Mouse (Mus musculus): ENCODE measurements around the gene Zfp616. TPM values are rescaled to one million over a fixed set of nuclear protein-coding genes. Genes with fewer than 3 reads are reported as not detected.

Zfp616 gene
- polyA plus RNA-seq, 1 experiment from 2014 or later = not detected

DNA sequence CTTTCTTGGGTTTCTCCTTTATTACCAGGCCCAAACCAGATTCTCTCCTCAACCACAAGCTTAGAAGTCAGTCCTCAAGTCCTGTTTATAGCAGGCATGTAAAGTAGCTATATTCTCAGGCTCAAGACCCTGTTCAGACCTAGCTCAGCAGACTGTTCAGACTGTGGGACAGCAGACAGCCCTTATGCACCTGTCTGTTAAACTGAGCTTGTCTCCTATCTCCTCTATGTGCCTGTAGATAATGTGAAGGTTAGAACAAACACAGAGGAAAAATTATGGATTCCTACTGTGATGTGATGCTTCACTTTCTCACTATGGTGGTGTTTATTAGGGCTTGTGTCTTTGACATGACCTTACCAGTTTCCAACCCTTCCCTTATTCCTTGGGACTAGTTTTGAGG lies 43.7 kb downstream of the Zfp616 start, which contains the start of gene Olfr401:
Gene Olfr401 (plus strand): TSS at position 301 of the 400 bp plus-strand sequence.
- Histone ChIP-seq H3K4me1 (replicated peaks; ENCODE audit: control insufficient read depth, insufficient read depth) (no peaks in the 10 kb centered on the region), H3K27ac (replicated peaks) (no peak within 1 kb of the TSS), H3K36me3 (ENCODE audit: control insufficient read depth, insufficient read depth, low read length) (no peaks in the 10 kb centered on the region), H3K9ac (ENCODE audit: low read length) (no peak within 1 kb of the TSS), H3K27me3 (ENCODE audit: control insufficient read depth, insufficient read depth, low read length) (no peaks in the 10 kb centered on the region), H3K9me3 (ENCODE audit: control insufficient read depth, low read length) (no peaks in the 10 kb centered on the region), H3K4me3 (ENCODE audit: low read depth, low read length) (no peak within 1 kb of the TSS), H3K4me2 (replicated peaks; ENCODE audit: low read depth) (no peak within 1 kb of the TSS)
- DNase-seq (ENCODE audit: low spot score) (no peak), ATAC-seq (ENCODE audit: low FRiP score, low TSS enrichment) (no peak)
- no peak for TF ChIP-seq CTCF (IDR thresholded peaks at IDR 0.05; ENCODE audit: low read depth)
- no peak for TF ChIP-seq EP300 (optimal IDR thresholded peaks at IDR 0.05)

Other genes with a start within 250 kb of the Zfp616 start
- not detected in 2 replicates for gene Olfr393, start 218.5 kb upstream of the Zfp616 start, polyA plus RNA-seq (2015; fragmentation: Nextera tagmentation; extraction: Ambion mirVana)
- not detected in 2 replicates for gene Olfr394, start 179.2 kb upstream of the Zfp616 start, polyA plus RNA-seq (2015; fragmentation: Nextera tagmentation; extraction: Ambion mirVana)
- not detected in 2 replicates for gene Olfr395, start 160.7 kb upstream of the Zfp616 start, polyA plus RNA-seq (2015; fragmentation: Nextera tagmentation; extraction: Ambion mirVana)
- 0.08 TPM in 1 of 2 replicates, not detected in the other for gene Olfr23, start 133.3 kb upstream of the Zfp616 start, polyA plus RNA-seq (2015; fragmentation: Nextera tagmentation; extraction: Ambion mirVana)
- gene Olfr397, start 109.1 kb upstream of the Zfp616 start, polyA plus RNA-seq (2015; fragmentation: Nextera tagmentation; extraction: Ambion mirVana) = not detected in 2 replicates
- 0.01 TPM in 1 of 2 replicates, not detected in the other for gene Olfr398, start 79.5 kb upstream of the Zfp616 start, polyA plus RNA-seq (2015; fragmentation: Nextera tagmentation; extraction: Ambion mirVana)
- not detected in 2 replicates for gene Olfr139, start 13.4 kb upstream of the Zfp616 start, polyA plus RNA-seq (2015; fragmentation: Nextera tagmentation; extraction: Ambion mirVana)
- not detected in 2 replicates for gene Olfr399, start 13.3 kb upstream of the Zfp616 start, polyA plus RNA-seq (2015; fragmentation: Nextera tagmentation; extraction: Ambion mirVana)
- not detected in 2 replicates for gene Olfr401, start 43.8 kb downstream of the Zfp616 start, polyA plus RNA-seq (2015; fragmentation: Nextera tagmentation; extraction: Ambion mirVana)
- not detected in 2 replicates for gene Olfr402, start 83.6 kb downstream of the Zfp616 start, polyA plus RNA-seq (2015; fragmentation: Nextera tagmentation; extraction: Ambion mirVana)
- gene Olfr403, start 116.3 kb downstream of the Zfp616 start, polyA plus RNA-seq (2015; fragmentation: Nextera tagmentation; extraction: Ambion mirVana) = not detected in 2 replicates
- gene Olfr43, start 141.4 kb downstream of the Zfp616 start, polyA plus RNA-seq (2015; fragmentation: Nextera tagmentation; extraction: Ambion mirVana) = not detected in 2 replicates
- not detected in 2 replicates for gene Olfr406, start 189.9 kb downstream of the Zfp616 start, polyA plus RNA-seq (2015; fragmentation: Nextera tagmentation; extraction: Ambion mirVana)
- not detected in 2 replicates for gene Olfr59, start 213.8 kb downstream of the Zfp616 start, polyA plus RNA-seq (2015; fragmentation: Nextera tagmentation; extraction: Ambion mirVana)